ENCODE assay signal across 11 mouse cellular contexts in genomic region chr7:144447146-144447545, GRCm38 (mm10). TPM values are rescaled to one million over a fixed set of nuclear protein-coding genes. Genes with fewer than 3 reads are reported as not detected.
DNase-seq lines count a peak whose midpoint lies in the region; ATAC-seq lines count a peak whose summit lies in the region.
"Had no signal": no experiment of that assay in that cellular context is flagged by ENCODE, and none has a peak within 500 bp of the region (broad histone marks: within the 10 kb centered on the region; RNA-seq: fewer than 3 reads in every experiment).

No protein-coding gene starts in this region.

- DNase-seq in A20 (ENCODE audit: low read depth, low spot score), result peak; percentile 91
- peak; percentile 11 to 39 for DNase-seq in CD8-positive naive resting alpha-beta T cell, adult 2 months (ENCODE audit: low read depth in 2 of 2, low spot score in 2 of 2)
- peak; percentile 84 for DNase-seq in splenic B cell, adult 2 months (ENCODE audit: low read depth, low spot score)
- DNase-seq in left cerebral cortex, postnatal 4 days, result no peak
- DNase-seq in left cerebral cortex, adult 8-10 months (ENCODE audit: low spot score in 2 of 2), result no peak
- no peak for DNase-seq in cerebellum, postnatal 36 days
- DNase-seq: kidney, postnatal 36 days had no signal

- H3K36me3 ChIP-seq in splenic B cell, adult 2 months (ENCODE audit: control insufficient read depth, insufficient read depth, low read length, poor library complexity, severe bottlenecking), result no peaks in the 10 kb centered on the region

- intact Hi-C loops in left cerebral cortex, postnatal 4 days (cut with DNase I), result no loop called here

- peak; percentile 61 for ATAC-seq in inflammation-experienced regulatory T-cells, adult 6 months
- ATAC-seq: forebrain, embryonic 15.5 days; hindbrain, embryonic 16.5 days; midbrain, embryonic 13.5 days had no signal

- no peaks in the 10 kb centered on the region for H3K27me3 ChIP-seq in splenic B cell, adult 2 months (ENCODE audit: control insufficient read depth, insufficient read depth, low read length, poor library complexity, severe bottlenecking)
- H3K27me3 ChIP-seq: forebrain, embryonic 15.5 days; midbrain, embryonic 13.5 days had no signal

RNA-seq across cellular contexts. Expression of gene Cttn, which starts 23.7 kb away (rescaled TPM):
- polyA plus RNA-seq in inflammation-experienced regulatory T-cells, adult 6 months (2017; shearing (Covaris generic)), result 1 to 10 TPM; 2.3 to 5.5 (median 4.5) TPM
- 100 to 1,000 TPM; 138 to 156 TPM for total RNA-seq in left cerebral cortex, postnatal 4 days (2021)
- total RNA-seq in left cerebral cortex, adult 8-10 months (2022), result 10 to 100 TPM; 90.4 to 99.4 (median 94.2) TPM

Comparison
In these comparisons a context has a peak if more than half of its experiments do, and no peak if none do; other contexts are left out.
1. DNase-seq: peak in A20 (single experiment), CD8-positive naive resting alpha-beta T cell, adult 2 months (2 of 2) and splenic B cell, adult 2 months (single experiment); none in left cerebral cortex, postnatal 4 days (single experiment), left cerebral cortex, adult 8-10 months (0 of 2) and cerebellum, postnatal 36 days (0 of 2).